Mouse (Mus musculus) splenic B cell, adult 2 months (primary cell): Measurements from ENCODE around the gene Nfkbie.

Source experiments
- DNase-seq: peaks from one replicate; pipeline ENCODE4 v3.0.0-alpha.2; 2011; ENCODE audit warnings: low read depth, low spot score
- H3K27me3 ChIP-seq: 2 replicates; pipeline ENCODE4 v1.6.1; 2012; ENCODE audit warnings: mild to moderate bottlenecking, low read length, moderate library complexity, mixed read lengths; ENCODE audit not compliant: control insufficient read depth, poor library complexity, insufficient read depth, severe bottlenecking
- H3K36me3 ChIP-seq: 2 replicates; pipeline ENCODE4 v1.6.1; 2012; ENCODE audit warnings: mild to moderate bottlenecking, low read length, moderate library complexity, mixed read lengths; ENCODE audit not compliant: control insufficient read depth, poor library complexity, insufficient read depth, severe bottlenecking

The Nfkbie gene

DNA sequence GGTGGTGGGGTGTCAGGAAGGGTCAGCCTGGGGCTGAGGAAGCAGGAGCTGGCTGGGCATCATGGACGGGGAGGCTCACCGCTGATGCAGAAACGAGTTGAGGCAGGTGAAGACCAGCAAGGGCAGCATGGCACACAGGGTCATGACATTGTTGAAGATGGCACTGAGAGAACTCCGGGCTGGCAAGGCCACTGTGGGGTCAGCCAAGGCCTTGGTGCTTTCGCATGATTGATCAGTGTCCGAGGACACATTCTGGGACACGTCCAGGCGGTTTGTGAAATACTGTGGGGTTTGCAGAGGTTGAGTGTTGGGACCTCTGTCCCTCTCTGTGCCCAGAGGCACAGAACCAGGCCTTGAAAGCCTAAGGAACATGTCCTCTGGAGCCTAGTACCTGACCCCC is 34.3 kb downstream of the Nfkbie start:
- H3K27me3 ChIP-seq, result no peaks in the 10 kb centered on the region
- no peaks in the 10 kb centered on the region for H3K36me3 ChIP-seq
- DNase-seq, result no peak

DNA sequence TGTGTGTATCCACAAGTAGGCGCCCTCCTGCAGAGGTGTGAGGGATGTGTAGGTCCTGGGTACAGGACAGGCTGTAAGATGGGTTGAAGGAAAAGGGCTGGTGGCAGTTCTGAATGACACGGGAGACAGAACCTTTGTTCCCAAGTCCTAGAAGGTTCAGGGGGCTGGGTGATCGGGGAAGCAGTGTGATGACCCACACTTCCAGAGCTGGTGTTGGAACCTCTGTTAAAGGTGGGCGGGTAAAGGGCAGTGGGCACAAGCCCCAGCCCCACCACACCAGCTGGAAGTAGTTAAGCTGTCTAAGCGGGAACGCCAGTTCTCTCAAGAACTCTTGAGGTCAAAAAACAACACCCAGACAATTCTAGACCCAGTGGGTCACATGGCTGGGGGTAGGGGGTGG is 34.9 kb downstream of the Nfkbie start:
- no peaks in the 10 kb centered on the region for H3K27me3 ChIP-seq
- no peak for DNase-seq
- no peaks in the 10 kb centered on the region for H3K36me3 ChIP-seq

DNA sequence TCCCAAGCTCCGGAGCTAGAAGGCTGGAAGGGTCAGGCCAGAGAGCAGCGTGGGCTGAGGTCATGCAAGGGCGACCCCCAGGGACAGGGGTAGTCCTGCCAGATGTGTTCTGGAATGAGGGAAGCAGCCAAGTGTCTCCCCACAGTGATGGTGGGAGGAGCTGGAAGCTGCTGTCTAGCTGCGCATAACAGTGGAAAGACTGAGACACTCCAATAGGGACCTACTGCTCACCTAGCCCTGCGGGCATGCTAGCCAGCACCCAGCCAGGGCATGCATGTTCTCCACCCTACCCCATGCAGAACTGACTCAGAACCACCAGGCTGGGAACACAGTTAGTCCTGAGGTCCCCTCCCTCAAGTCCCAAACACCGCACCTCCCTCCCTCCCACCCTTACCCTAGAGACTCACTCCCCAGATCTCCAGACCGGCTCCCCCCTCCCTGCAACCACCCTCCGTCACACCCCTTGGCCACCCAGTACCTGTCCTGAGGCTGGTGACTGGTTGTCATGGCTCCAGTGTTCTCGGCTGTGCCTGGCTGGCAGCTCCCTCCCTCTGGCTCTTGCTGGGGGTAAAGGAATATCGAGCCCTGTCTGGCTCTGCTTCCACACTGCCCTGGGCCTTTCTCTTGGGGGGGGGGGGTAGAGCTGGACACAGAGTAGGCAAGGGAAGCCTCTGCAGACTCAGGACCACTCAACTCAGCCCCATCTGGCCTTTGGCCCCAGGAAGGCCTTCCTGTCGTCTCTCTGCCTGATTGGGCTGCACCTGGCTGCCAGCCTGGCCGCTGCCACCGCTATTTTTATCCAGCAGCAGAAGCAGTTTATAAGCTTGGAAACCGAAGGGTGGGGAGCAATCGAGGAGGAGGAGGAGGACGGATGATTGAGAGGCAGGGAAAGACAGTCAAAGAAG is 36.5 kb downstream of the Nfkbie start:
- Histone ChIP-seq H3K27me3 (no peaks in the 10 kb centered on the region), H3K36me3 (no peaks in the 10 kb centered on the region)
- no peak for DNase-seq

DNA sequence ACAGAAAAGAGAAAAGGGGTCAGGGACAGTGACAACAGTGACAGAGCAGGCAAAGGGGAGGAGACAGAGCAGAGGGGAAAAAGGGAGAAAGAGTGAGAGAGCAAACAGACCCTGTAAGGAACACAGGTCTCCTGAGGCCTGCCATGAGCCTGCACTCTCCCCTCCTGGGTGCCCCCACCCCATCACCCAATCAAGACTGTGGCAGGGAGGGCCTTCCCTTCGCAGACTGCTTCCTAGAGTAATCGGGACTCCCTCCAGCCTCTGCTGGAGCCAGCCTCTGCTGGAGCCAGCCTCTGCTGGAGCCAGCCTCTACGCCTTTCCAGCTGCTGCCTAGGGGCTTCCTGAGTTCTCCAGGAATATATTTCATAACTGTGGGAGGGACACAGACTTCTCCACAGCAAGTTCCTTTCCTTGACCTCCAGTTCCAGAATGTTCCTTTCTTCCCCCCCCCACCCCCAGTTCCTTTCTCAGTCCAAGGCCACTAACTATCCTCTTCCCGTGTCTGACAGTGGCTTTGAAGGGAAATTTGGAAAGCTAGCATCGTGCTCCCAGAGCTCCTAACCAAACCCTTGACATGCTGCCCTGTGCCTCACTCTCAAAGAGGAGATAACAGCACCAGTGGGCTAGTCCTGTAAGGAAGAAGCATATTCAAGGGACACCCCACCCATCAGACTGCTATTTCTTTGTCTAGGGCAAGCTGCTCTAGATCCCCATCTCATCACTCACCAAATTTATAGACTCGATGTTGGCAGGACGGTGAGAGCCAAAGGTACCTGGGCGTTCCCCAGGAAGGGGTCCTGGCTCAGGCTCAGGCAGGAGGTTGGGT is 37.3 kb downstream of the Nfkbie start:
- no peaks in the 10 kb centered on the region for H3K36me3 ChIP-seq
- H3K27me3 ChIP-seq, result no peaks in the 10 kb centered on the region
- no peak for DNase-seq

DNA sequence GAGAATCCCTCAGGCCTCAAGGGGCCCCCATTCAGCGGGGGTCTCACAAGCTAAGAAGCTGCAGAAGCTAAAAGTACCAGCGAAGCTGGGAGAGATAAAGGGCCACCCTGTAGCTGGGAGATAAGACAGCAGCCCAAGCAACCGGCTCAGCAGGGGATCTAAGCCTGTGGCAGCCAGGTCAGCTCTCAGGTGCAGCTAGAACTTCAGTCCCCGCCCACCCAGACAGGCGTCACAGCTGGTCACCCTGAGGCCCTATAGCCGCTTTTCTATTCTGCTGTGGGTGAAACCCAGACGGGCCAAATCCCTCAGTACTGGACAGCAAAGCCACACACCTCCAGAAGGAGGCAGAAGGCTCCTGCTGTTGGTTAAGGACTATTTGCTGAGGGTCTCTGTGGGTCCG is 38.0 kb downstream of the Nfkbie start:
- Histone ChIP-seq H3K27me3 (no peaks in the 10 kb centered on the region), H3K36me3 (no peaks in the 10 kb centered on the region)
- no peak for DNase-seq

DNA sequence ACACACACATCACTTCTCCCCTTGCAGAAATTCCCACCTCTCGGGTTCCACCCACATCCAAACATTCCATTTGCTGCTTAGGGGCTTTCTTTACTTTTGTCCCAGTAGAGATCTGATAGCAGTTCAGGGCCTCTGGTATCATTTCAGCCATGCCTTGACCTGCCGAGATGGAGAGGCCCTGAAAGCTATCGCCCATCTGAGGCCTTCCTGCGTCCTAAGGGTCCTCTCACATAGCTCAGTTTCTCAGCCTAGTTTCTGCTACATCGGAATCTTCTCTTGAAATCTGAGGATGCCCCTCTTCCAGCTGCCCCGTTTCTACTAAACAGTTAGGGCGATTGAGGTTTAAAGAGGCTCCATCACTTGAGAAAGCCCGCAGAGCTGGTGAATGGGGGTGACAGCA is 38.7 kb downstream of the Nfkbie start:
- H3K27me3 ChIP-seq, result no peaks in the 10 kb centered on the region
- H3K36me3 ChIP-seq, result no peaks in the 10 kb centered on the region
- DNase-seq, result no peak

DNA sequence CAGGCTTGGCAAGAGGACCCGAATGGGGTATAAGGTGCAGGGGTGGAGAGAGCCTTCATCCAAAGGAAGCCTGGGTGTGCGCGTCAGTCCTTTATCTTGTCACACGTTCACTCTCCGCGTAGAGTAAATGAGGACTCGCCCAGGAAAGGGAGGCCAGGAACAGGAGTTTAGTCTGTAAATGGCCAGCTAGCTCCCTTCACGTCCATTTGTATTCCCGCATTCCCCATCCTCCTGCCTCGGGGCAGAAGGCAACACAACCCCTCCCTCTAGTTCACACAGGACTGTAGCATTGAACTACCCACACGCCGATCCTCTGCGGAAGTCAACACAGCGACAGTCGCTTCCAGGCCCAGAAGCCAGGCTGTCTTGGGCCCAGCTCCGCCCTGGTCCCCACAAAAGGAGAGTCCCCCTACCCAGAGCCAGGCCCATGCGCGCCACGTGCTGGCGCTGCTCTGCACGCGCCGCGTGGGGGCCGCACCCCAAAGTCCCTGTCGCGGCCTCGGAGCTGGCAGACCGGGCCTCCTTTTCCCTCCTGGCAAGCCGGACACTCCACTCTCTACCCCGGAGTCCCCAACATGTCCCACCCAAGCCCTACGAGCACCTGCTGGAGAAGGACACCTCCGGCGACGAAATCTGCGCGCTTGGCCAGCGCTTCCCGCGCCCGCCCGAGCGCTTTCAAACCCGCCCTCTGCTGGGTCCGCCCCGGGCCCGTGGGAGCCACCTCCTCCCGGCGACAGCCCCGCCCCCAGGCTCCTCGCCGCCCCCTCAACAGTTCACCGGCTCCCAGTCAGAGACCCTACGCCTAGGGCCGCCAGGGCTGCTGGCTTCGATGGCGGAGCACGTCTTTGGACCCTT is 39.6 kb downstream of the Nfkbie start:
- DNase-seq, result peak; percentile 64
- no peaks in the 10 kb centered on the region for H3K36me3 ChIP-seq
- no peaks in the 10 kb centered on the region for H3K27me3 ChIP-seq

DNA sequence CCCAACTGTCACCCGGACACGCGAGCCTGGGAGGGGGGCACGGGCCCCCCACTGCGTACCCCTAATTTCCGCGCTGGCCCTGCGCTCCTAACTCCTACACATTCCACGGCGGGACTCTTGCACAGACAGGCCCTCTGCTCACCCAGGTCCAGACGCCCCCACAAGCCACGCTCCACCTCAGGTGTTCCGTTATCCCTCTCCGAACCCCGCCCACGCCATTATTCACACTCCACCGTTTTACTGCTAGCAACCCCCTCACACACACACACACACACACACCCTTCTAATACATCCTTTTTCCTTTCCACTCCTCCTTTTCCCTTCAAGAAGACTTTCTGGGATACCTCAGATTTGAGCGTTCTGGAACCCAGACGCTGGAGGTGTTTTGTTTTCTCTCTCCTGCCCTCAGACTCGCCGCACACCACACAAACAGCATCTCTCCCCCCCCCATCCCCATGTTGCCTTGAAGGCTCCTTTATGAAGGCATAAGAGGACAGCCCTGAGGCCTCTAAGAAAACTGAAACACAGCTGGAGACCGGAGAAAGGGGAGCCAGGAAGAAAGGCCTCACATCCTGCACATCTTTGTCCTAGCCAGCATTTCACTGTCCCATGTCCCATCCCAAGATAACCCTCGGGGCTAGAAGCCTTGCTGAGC is 40.4 kb downstream of the Nfkbie start:
- DNase-seq, result no peak
- Histone ChIP-seq H3K27me3 (no peaks in the 10 kb centered on the region), H3K36me3 (no peaks in the 10 kb centered on the region)

DNA sequence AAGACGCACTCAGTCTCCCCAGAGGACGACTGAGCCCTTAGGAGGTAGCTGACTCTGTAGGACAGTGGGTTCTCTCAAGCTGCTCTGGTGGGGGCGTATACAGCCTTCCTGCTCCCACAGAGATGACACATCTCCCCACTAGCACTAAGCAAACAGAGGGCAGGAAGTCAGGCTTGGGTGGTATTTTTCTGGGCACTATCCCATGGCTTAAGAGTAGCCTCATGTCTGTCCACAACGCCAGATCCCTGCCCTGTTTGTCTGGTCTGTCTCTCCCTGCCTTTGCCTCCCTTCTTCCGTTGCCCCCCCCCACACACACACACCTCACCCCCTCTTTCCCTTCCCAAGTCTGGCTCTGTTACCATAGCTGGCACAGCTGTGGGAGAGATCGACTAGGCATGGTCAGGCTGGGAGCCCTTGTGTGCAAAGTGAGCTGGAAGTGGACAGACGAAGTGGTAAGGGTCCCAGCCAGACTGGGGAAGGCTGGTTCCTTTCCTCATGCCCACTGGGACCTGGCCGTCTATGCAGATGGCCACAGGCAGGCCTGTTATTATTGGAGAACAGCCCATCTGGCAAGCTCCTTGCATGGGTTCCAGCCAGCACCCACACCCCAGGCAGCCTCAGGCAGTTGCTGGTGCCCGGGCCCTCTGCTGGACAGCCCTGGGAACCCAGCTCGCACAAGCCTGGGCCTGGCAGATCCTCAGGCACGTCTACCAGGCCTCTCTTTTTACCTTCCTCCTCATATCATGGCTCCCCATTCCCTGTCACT is 41.3 kb downstream of the Nfkbie start:
- H3K27me3 ChIP-seq, result no peaks in the 10 kb centered on the region
- DNase-seq, result peak; percentile 64
- no peaks in the 10 kb centered on the region for H3K36me3 ChIP-seq

DNA sequence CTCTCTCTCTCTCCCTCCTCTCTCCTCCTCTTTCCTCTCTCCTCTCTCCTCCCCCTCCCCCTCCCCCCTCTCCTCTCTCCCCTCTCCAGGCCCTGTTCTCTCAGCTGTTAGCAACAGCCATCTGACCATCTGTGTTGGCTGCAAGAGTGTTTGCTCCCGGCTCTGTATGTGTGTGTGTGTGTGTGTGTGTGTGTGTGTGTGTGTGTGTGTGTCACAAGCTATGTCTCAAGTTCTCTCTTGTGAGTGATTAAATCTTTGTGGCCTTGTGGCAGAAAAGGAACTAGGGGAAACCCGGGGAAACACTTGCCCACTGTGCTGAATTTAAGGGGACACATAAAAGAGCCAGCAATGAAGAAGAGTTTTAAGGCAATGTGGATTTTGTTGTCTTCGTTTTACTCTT is 42.3 kb downstream of the Nfkbie start:
- peak; percentile 37 for DNase-seq
- no peaks in the 10 kb centered on the region for H3K36me3 ChIP-seq
- no peaks in the 10 kb centered on the region for H3K27me3 ChIP-seq

DNA sequence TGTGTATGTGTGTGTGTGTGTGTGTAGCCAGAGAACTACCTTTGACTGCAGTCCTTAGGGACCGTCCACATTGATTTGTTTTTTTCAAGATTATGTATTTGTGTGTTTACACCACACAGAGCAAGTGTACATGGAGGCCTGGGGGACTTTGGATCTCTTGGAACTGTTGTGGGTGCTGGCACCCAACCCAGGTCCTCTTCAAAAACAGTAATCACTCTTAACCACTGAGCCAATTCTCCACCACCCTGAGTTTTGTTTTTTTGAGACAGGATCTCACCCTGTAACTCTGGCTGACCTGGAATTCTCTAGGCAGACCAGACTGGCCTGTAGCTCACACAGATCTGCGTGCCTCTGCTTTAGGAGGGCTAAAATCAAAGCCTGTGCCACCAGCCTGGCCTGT is 42.9 kb downstream of the Nfkbie start:
- DNase-seq, result no peak
- no peaks in the 10 kb centered on the region for H3K36me3 ChIP-seq
- no peaks in the 10 kb centered on the region for H3K27me3 ChIP-seq

DNA sequence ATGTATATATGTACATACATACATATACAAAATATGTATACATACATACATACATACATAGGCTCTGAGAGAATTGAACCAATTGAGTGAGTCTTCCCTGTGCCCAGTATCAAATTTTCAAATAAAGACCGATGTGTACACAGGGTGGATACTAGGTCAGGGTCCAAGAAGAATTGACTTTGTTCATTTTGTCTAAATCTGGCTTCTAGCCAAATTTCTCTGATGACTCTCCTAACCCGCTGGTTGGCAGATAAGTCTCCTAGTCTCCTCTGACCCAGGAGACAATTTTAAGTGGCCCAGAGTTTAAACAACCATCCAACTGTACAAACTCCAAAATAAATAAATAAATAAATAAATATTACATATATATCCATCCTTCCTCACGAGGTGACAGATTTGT is 43.4 kb downstream of the Nfkbie start:
- no peak for DNase-seq

DNA sequence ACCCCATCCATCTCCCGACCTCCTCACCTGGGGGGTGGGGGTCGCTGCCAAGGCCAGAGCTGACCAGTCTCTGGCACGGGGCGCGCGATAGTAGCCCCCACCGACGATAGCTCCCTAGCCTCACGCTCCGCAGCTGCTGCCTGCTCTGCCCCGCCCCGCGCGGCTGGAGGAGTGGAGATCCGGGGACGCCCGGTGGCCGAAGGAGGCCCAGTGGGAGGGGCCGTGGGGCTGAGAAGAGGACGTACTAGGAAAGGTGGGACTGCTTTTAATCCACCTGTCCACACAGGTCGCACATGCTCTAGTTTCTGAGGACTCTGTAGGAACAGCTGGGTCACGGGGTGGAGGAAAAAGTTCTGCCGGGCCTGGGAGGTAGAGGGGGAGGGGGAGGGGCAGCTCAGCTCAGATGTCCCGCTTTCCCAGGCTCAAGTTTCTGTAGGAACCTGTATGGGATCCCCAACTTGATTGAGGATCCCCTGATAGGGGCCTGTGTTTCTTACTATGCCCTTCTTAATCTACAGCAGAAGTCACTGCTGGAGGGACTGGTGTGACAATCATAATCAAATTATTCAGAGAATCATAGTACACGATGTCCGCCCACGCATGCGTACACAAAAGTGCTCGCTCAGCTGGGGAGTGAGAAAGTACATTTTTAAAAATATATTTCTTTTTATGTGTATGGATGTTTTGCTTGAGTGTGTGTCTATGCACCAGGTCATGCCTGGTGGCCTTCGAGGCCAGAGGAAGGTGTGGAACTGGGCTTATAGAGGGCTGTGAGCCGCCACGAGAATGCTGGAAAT is 44.1 kb downstream of the Nfkbie start, which contains the start of gene Slc29a1:
Gene Slc29a1, minus strand, starts transcription at position 161 of the 797 bp plus-strand sequence.
- Histone ChIP-seq H3K27me3 (no peaks in the 10 kb centered on the region), H3K36me3 (no peaks in the 10 kb centered on the region)
- no peak for DNase-seq

More for the DNA sequence above, 43.4 kb downstream of the Nfkbie start:
- H3K36me3 ChIP-seq, result no peaks in the 10 kb centered on the region
- no peaks in the 10 kb centered on the region for H3K27me3 ChIP-seq
